Mouse (Mus musculus): ENCODE data around the gene Gm20547.

- TF ChIP-seq CTCF (IDR thresholded peaks at IDR 0.05; ENCODE audit: control insufficient read depth, insufficient read depth, insufficient replicate concordance, low read depth, low read length), result no peak
- no peak for TF ChIP-seq POLR2A (IDR thresholded peaks at IDR 0.05; ENCODE audit: control insufficient read depth, low read depth, low read length)
These were observed 47.0 kb upstream of the Gm20547 start for GRCm38 (mm10) chr17:34928841-34929240.

All from testis, adult 2 months (tissue).